Mouse (Mus musculus) T-helper 17 cell (primary cell): ENCODE measurements around the gene Mri1.

Source experiments
- in situ Hi-C, 2 experiments: fragments of 300-600 bp; cut with MboI, MseI; formaldehyde crosslinking; loops; 1 replicate in 1 of 2; 2 replicates in 1 of 2; pipeline ENCODE4 v1.15.1; 2025; ENCODE audit warnings: high pct_unique_total_duplicates in 2 of 2

The Mri1 gene

DNA sequence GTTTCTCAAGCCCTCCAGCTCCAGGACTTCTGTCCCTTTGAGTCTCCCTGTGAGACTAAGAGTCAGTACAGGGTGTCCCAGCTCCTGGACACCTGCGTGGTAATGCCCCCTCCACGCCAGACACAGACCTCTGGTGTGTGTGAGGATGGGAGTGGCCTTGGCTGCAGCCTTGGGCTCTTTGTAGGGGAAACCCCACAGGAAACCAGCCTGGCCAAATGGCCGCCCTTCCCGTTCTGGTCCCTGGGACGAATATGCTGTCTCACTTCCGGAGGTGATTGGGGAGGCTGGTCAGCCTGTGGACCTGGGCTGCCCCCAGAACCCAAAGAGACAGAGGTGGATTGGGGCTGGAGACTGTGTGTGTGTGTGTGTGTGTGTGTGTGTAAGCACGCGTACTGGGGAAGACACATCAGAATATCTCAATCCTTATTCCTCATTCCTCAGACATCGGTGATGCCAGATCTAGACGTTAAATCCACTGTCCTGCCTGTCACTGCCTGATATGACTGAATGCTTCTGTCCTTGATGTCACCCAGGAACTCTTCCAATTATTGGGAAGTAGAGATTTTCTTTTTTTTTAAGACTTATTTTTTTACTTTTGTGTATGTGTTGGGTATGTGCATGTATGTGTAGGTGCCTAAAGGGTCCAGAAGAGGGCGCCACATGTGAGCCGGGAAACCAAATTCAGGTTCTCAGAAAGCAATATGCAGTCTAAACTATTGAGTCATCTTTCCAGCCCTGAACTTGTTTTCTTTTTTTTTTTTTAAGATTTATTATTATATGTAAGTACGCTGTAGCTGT, 53.0 kb downstream of the Mri1 start:
- in situ Hi-C loops, result loop anchor here in 1 of 2 experiments (5.0 kb wide), 1 partner anchor 438 kb away; no protein-coding TSS in a partner anchor

DNA sequence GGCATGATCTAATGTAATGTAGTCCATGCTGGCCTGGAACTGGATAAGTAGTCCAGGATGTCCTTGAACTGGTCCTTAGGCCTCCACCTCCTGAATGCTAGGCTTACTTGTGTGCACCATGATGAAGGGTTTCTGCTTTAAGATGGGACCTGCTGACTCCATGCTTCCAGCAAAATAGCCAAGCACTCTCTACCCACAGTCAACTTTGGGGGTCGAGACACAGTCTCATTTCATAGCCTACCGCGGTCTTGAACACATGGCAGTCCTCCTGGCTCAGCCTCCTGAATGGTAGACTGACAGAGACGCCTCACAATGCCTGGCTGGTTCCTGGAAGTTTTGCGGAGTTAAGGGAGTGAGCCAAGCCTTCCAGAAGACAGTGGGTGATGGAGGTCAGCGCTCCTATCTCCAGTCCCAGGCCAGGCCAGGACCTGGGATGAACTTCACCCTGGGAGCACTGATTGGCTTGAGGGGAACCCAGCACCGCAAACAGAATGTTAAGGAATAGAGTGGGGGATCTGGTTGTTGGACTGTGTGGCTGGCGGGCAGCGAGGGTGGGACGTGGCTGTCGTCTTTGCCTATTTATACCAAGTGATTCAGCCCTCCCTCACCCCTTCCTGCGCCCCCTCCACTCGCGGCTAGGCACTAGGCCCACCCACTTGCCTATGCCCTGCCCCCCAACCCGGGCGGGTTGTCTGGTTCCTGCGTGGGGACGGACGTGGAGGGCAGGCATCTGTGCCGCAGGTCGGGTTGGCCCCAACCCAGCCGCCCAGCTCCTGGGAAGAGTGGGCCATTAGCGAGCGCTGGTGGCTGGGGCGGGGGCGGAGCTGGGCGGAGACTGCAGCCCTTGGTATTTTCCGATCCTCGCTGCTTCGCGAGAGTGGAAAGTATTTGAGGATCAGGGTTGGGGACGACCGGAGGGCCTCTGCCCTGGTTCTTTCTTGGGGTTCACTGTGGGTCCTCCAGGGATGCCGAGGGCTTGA, 53.9 kb downstream of the Mri1 start:
- in situ Hi-C loops, result loop anchor here in 1 of 2 experiments (5.0 kb wide), 1 partner anchor 439 kb away; no protein-coding TSS in a partner anchor

DNA sequence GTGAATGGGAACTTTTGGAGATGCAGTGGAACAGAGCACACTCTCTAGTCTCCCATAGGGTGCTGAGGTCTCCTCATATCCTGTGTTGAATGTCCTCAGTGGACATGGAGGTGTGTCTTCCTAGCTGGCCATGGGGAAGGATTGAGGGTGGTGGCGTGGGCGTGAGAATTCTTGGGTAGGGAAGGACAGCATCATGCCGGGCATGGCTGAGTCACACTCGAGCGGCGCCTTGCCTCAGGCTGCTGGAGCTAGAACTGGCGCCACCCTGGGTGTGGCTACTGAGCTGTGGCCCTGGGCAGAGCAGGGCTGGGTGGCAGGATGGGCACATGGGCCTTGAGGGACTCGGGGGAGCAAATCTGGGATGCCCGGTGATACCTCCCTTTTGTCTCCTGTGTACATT, 54.7 kb downstream of the Mri1 start:
- in situ Hi-C loops, result loop anchor here in 1 of 2 experiments (5.0 kb wide), 1 partner anchor 440 kb away; no protein-coding TSS in a partner anchor

DNA sequence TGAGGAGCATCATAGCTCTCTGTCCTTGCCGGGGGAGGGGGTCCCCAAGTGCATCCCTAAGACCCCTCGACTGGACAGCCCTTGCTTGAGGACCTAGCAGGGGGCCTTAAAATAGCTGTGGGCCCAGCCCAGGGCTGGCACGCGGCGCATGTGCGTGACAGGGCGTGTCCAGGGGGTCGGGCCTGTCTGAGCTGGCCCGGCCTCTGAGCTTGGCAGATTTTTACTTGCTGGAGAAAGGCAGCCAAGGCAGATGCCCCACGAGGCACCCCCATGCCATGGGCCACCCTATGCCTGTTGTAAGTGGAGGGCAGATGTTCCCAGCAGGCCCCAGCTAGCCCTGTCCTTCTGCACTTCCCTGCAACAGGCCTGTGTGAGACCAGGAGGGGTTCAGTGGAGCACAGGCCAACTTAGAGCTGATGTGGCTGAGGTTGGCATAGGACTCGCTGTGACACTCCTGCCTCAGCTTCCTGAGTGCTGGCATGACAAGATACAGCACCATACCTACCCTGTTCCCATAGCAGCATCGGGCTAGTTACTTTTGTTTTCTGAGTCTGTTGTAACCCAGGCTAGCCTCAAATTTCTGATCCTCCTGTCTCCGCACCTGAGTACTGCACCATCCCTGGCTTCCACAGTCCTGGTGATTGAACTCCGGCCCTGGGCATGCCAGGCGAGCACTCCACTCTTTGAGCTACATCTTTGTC, 55.4 kb downstream of the Mri1 start:
- in situ Hi-C loops, result loop anchor here in 1 of 2 experiments (5.0 kb wide), 1 partner anchor 441 kb away; no protein-coding TSS in a partner anchor

DNA sequence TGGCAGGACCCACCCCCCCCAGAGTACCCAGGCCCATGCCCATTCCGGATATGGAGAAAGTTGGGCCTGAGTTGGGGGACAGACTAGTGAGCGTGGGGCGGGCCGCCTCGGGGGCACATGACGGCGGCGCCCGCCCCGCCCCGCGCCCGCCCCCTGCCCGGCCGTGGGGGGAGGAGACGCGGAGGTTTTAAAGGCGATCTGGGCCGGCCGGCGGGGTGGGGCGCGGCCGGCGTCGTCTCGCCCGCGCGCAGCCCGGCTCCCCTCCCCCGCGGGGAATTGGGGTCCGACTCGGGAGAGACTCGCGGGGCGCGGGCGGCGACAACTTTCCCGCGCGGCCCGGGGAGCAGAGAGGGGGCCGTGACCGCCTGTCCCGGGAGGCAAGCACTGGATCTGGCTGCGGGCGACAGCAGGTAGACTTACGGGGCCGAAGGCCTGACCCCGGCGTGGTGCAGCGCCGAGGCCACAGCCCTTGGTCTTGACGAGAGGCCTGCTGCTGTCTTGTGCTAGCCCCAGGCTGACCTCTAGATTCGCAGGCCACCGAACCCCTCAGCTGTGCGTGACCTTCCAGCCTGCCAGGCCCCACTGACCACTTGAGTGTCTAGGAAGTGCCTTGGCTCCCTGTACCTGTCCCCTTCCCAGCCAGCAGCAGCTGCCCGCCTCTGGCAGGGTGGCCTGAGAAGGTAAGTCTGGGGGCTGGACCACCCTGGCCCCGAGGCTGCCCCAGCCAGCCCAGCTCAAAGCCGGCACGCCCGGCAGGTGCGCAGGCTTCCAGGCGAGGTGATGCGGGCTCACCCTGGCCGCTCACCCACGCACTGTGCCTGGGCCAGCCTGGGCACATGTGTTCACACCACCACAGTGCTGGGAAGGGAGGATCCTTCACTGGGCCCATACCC, 56.2 kb downstream of the Mri1 start:
- in situ Hi-C loops, result loop anchor here in 1 of 2 experiments (5.0 kb wide), 1 partner anchor 441 kb away; no protein-coding TSS in a partner anchor

DNA sequence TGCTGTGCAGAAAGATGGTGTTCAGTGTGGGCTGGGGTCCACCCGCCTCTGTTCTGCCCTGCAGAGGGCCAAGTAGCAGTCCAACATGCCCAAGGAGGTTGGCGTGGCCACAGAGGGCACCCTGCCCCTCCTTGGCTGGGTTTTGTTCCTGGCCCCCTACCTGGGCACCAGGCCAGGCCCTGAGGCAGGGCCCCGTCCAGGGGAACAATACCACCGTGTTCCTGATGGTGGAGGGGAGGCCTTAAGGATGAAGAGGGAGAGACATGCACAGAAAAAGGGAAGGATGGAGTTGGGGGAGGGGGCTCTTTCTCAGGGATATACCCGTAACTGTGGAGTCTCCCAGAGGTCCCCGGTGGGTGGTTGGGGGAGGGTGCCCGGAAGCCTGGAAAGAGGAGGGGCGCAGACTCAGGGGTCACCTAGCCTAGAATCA, 57.0 kb downstream of the Mri1 start:
- in situ Hi-C loops, result loop anchor here in 1 of 2 experiments (5.0 kb wide), 1 partner anchor 442 kb away; no protein-coding TSS in a partner anchor
